Mouse (Mus musculus) testis, postnatal 14 days (tissue): ENCODE results near the gene Srrm4.

Source experiments
- DNase-seq: peaks from one replicate; pipeline ENCODE4 v3.0.0; 2021; ENCODE audit warnings: low spot score

Gene Srrm4

GRCm38 (mm10) chr5:116553106-116553505 is 38.5 kb downstream of the Srrm4 start:
- DNase-seq, result no peak

- no peak for DNase-seq
These were observed 39.0 kb downstream of the Srrm4 start for GRCm38 (mm10) chr5:116552584-116552983.

GRCm38 (mm10) chr5:116545746-116546145 is 45.9 kb downstream of the Srrm4 start:
- no peak for DNase-seq

- DNase-seq, result no peak
These were observed 49.3 kb downstream of the Srrm4 start for GRCm38 (mm10) chr5:116542317-116542716.

GRCm38 (mm10) chr5:116541128-116541527 is 50.5 kb downstream of the Srrm4 start:
- DNase-seq, result no peak

- no peak for DNase-seq
These were observed 52.3 kb downstream of the Srrm4 start for GRCm38 (mm10) chr5:116539360-116539759.

GRCm38 (mm10) chr5:116538491-116538890 is 53.1 kb downstream of the Srrm4 start:
- no peak for DNase-seq

- DNase-seq, result no peak
These were observed 65.3 kb downstream of the Srrm4 start for GRCm38 (mm10) chr5:116526324-116526723.

DNA sequence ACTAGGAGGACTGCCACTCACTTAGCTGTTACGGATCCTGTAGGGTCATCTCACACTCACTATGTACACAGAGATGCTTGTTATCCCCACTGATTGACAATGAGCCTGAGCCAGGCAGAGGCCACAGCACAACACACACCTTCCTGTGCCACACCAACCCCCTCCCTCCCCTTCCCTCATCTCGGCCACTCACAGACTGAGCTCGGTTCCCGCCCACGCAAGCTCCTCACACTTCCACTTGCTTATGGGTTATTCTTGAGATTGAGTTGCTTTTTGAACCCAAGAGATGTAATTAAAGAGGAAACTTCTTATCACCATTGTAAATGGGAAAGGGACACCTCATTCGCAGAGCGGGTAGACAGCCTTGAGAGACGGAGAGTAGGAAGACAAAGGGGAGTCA is 66.3 kb downstream of the Srrm4 start:
- no peak for DNase-seq

DNA sequence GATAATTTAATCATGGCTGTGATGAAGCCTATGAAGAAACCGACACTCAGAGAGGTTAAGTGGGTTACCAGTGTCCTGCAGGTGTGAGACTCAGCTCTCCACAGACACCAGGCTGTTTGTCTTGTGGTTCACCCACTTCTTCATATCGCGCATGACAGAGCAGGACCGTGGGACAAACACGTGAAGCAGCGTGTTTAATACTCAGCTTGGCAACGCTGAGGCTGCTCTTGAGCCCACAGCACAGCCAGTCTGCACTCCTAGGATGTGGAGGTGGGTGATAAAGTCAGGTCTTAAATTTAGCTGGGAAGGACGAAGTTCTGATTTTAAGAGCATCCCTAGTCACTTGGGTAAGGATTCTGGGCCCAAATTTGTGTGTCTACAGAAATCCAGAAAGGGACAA is 68.1 kb downstream of the Srrm4 start:
- no peak for DNase-seq

- no peak for DNase-seq
These were observed 68.5 kb downstream of the Srrm4 start for GRCm38 (mm10) chr5:116523079-116523478.

GRCm38 (mm10) chr5:116522273-116522672 is 69.3 kb downstream of the Srrm4 start:
- DNase-seq, result no peak

DNA sequence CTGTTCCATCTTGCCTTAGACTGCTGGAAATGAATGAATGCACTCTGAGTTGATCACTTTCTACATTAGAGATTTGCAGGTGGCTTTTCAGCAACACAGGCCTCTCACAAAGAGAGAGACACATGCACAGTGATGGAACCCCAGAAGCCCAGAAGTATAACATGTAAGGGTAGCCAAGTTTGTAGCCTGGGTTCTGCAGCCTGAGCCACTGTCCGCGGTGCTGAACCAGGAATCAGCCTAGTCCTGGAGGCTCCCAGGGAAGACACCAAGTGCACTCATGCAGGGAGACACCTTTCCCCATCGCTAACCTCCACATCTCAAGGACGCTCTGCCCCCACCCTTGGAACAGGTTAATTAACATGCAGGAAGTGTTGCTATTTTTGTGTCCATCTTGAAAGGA is 73.6 kb downstream of the Srrm4 start:
- DNase-seq, result no peak

GRCm38 (mm10) chr5:116512135-116512534 is 79.5 kb downstream of the Srrm4 start:
- no peak for DNase-seq

DNA sequence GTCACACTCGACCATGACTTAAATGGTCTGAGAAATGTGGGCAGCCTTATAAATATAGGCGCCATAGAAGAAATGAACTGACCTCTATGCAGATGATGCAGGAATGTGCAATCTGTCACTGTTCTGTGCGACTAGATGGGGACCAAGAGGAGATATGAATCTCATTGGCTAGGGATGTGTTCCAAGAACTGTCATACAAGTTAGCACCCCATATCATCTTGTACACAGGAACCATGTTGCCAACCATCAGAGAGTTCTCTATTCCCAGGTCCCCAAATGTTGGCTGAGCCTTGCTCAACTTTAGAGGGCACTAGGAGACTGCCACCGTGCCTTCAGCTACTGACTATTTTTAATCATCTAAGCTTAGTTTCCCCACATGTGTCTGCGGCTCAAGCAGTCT is 81.4 kb downstream of the Srrm4 start:
- DNase-seq, result no peak

GRCm38 (mm10) chr5:116501342-116501741 is 90.3 kb downstream of the Srrm4 start:
- DNase-seq, result no peak

- DNase-seq, result no peak
These were observed 92.6 kb downstream of the Srrm4 start for GRCm38 (mm10) chr5:116498880-116499640.

GRCm38 (mm10) chr5:116497866-116498265 is 93.8 kb downstream of the Srrm4 start:
- no peak for DNase-seq

DNA sequence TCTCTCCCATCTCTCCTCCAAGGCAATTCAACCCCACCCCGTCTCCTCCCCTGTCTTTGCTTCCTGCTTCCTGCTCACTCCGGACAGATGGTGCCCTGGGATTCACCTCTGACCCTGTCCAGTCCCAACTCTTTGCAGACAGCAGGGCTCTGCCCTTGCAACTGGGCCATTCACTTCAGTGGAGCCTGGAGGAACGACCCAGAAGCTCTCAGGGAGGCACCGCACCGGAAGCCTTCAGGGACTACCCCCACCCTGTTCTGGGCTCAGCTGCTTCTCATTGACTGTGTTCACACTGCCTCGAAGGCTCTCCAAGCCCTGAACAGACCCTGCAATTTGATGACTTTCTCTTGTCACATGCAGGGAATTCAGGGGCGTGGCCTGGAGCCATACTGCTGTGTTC is 94.4 kb downstream of the Srrm4 start:
- no peak for DNase-seq

DNA sequence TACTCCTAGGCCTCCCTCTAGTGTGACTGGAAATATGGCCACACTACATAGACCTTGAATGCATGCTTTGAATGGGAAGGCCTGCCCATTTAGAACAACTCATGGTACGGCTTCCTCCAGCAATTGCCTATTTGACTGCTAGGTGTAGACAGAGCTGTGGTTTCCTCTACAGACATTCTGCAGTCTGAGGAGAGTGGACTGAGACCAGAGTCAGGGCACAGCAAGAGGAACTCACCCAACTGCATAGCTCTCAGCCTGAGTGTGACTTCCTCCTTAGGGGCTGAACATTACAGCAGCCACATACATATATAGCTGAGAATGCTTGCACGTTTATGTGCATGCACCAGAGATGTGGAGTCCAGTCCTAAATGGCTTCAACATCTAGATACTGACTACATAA is 94.9 kb downstream of the Srrm4 start:
- DNase-seq, result no peak

DNA sequence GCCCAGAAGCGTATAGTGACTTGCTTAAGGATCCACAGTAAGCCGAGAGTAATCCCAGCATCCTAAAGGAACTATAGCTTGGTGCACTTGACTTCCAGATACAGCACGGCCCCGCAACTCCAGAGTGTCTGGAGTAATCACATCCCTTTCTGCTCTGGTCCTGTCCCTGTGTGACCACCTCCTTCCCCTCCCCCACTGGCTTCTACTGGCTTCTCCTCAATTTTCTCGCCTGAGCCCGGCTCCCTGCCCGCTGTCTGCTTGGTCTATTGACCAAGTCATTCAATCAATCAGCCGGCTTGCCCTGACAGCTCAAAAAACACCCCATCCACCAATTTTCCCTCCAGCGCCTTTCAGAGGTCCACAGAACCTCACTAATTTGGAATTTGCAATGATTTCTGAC is 96.2 kb downstream of the Srrm4 start:
- no peak for DNase-seq

GRCm38 (mm10) chr5:116494377-116494776 is 97.2 kb downstream of the Srrm4 start:
- no peak for DNase-seq

GRCm38 (mm10) chr5:116492726-116493125 is 98.9 kb downstream of the Srrm4 start:
- no peak for DNase-seq

- no peak for DNase-seq
These were observed 99.7 kb downstream of the Srrm4 start for GRCm38 (mm10) chr5:116491794-116492420.
